Mouse (Mus musculus): Measurements from ENCODE around the gene Fbxw8. TPM values are rescaled to one million over a fixed set of nuclear protein-coding genes. Genes with fewer than 3 reads are reported as not detected.

Gene Fbxw8
- polyA plus RNA-seq, 1 experiment, result 28.3 TPM

GRCm38 (mm10) chr5:118089102-118089501, 66.2 kb downstream of the Fbxw8 start:
- 62% methylated on average over 7 of the region's 7 CpGs for WGBS
- TF ChIP-seq CTCF (IDR thresholded peaks at IDR 0.05; ENCODE audit: extremely low read depth, insufficient read length, insufficient replicate concordance, low read depth, low read length) (no peak), POLR2A (IDR thresholded peaks at IDR 0.05; ENCODE audit: low read depth, low read length) (no peak)
- Histone ChIP-seq H3K27me3 (ENCODE audit: control insufficient read depth, insufficient read depth, low read length) (no peaks in the 10 kb centered on the region), H3K4me1 (ENCODE audit: control insufficient read depth, insufficient read depth, insufficient read length, low read length) (peaks cover 6% of the 10 kb centered on the region; the same call in 1 of the 2 replicates), H3K36me3 (ENCODE audit: control insufficient read depth, insufficient read depth, low read length) (peaks cover 21% of the 10 kb centered on the region), H3K27ac (ENCODE audit: insufficient read depth, low read depth, low read length) (no peak overlapping the region), H3K4me3 (ENCODE audit: low read depth, low read length) (no peak overlapping the region)

DNA sequence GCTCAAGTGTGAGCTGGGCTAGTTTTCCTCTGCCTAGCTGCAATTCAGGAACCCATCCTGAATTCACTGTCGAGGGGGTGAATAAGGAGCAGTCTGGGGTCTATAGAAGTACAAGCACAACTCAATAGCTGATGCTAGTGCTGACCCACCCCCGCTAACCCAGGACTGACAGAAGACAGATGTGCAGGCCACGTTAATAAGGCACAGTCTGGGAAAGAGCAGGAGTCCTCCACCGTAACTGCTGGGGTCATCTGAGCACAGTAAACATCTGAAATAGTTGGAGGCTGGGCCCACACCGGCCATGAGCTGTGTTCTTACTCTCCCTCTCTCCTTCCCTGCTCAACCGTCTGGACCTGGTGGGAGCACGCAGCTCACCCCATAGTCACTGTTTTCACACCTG, 68.3 kb downstream of the Fbxw8 start:
- no peak overlapping the region for H3K27ac ChIP-seq (ENCODE audit: insufficient read depth, low read depth, low read length)
- WGBS, result 81% methylated on average over 7 of the region's 7 CpGs
- H3K4me3 ChIP-seq (ENCODE audit: low read depth, low read length), result no peak overlapping the region
- TF ChIP-seq CTCF (IDR thresholded peaks at IDR 0.05; ENCODE audit: extremely low read depth, insufficient read length, insufficient replicate concordance, low read depth, low read length) (no peak), POLR2A (IDR thresholded peaks at IDR 0.05; ENCODE audit: low read depth, low read length) (no peak)
- H3K4me1 ChIP-seq (ENCODE audit: control insufficient read depth, insufficient read depth, insufficient read length, low read length), result peaks cover 6% of the 10 kb centered on the region; the same call in 1 of the 2 replicates
- no peaks in the 10 kb centered on the region for H3K27me3 ChIP-seq (ENCODE audit: control insufficient read depth, insufficient read depth, low read length)
- H3K36me3 ChIP-seq (ENCODE audit: control insufficient read depth, insufficient read depth, low read length), result peaks cover 15% of the 10 kb centered on the region

- Histone ChIP-seq H3K27ac (ENCODE audit: insufficient read depth, low read depth, low read length) (0 out of 2 replicates have a peak overlapping the region, but pooled peaks have one; percentile 16), H3K27me3 (ENCODE audit: control insufficient read depth, insufficient read depth, low read length) (no peaks in the 10 kb centered on the region), H3K4me3 (ENCODE audit: low read depth, low read length) (no peak overlapping the region), H3K36me3 (ENCODE audit: control insufficient read depth, insufficient read depth, low read length) (peaks cover 4% of the 10 kb centered on the region), H3K4me1 (ENCODE audit: control insufficient read depth, insufficient read depth, insufficient read length, low read length) (peaks cover 6% of the 10 kb centered on the region; the same call in 1 of the 2 replicates)
- WGBS, result 76% methylated on average over 7 of the region's 7 CpGs
- no peak for TF ChIP-seq POLR2A (IDR thresholded peaks at IDR 0.05; ENCODE audit: low read depth, low read length)
- TF ChIP-seq CTCF (IDR thresholded peaks at IDR 0.05; ENCODE audit: extremely low read depth, insufficient read length, insufficient replicate concordance, low read depth, low read length), result no peak
Measured at GRCm38 (mm10) chr5:118085313-118085712, 70.0 kb downstream of the Fbxw8 start.

GRCm38 (mm10) chr5:118084171-118084727, 71.0 kb downstream of the Fbxw8 start:
- Histone ChIP-seq H3K4me1 (ENCODE audit: control insufficient read depth, insufficient read depth, insufficient read length, low read length) (peaks cover 6% of the 10 kb centered on the region), H3K36me3 (ENCODE audit: control insufficient read depth, insufficient read depth, low read length) (no peaks in the 10 kb centered on the region; the same call in 1 of the 2 replicates), H3K4me3 (ENCODE audit: low read depth, low read length) (no peak overlapping the region), H3K27ac (ENCODE audit: insufficient read depth, low read depth, low read length) (peak overlapping the region; percentile 11; the same call in 1 of the 2 replicates), H3K27me3 (ENCODE audit: control insufficient read depth, insufficient read depth, low read length) (no peaks in the 10 kb centered on the region)
- TF ChIP-seq POLR2A (IDR thresholded peaks at IDR 0.05; ENCODE audit: low read depth, low read length) (no peak), CTCF (IDR thresholded peaks at IDR 0.05; ENCODE audit: extremely low read depth, insufficient read length, insufficient replicate concordance, low read depth, low read length) (no peak)
- WGBS, result 66% methylated on average over 10 of the region's 10 CpGs

- peaks cover 6% of the 10 kb centered on the region for H3K4me1 ChIP-seq (ENCODE audit: control insufficient read depth, insufficient read depth, insufficient read length, low read length)
- TF ChIP-seq POLR2A (IDR thresholded peaks at IDR 0.05; ENCODE audit: low read depth, low read length) (no peak), CTCF (IDR thresholded peaks at IDR 0.05; ENCODE audit: extremely low read depth, insufficient read length, insufficient replicate concordance, low read depth, low read length) (no peak)
- no peaks in the 10 kb centered on the region; the same call in 1 of the 2 replicates for H3K36me3 ChIP-seq (ENCODE audit: control insufficient read depth, insufficient read depth, low read length)
- H3K27me3 ChIP-seq (ENCODE audit: control insufficient read depth, insufficient read depth, low read length), result no peaks in the 10 kb centered on the region
- H3K27ac ChIP-seq (ENCODE audit: insufficient read depth, low read depth, low read length), result peak overlapping the region; percentile 50; the same call in 1 of the 2 replicates
- H3K4me3 ChIP-seq (ENCODE audit: low read depth, low read length), result no peak overlapping the region
- WGBS, result 66% methylated on average over 12 of the region's 12 CpGs
Measured at GRCm38 (mm10) chr5:118083060-118083638, 72.1 kb downstream of the Fbxw8 start.

- Histone ChIP-seq H3K27me3 (ENCODE audit: control insufficient read depth, insufficient read depth, low read length) (no peaks in the 10 kb centered on the region), H3K27ac (ENCODE audit: insufficient read depth, low read depth, low read length) (peak overlapping the region; percentile 56; the same call in 1 of the 2 replicates), H3K4me3 (ENCODE audit: low read depth, low read length) (no peak overlapping the region), H3K36me3 (ENCODE audit: control insufficient read depth, insufficient read depth, low read length) (peaks cover 5% of the 10 kb centered on the region; the same call in 1 of the 2 replicates), H3K4me1 (ENCODE audit: control insufficient read depth, insufficient read depth, insufficient read length, low read length) (peaks cover 6% of the 10 kb centered on the region)
- WGBS, result 72% methylated on average over 6 of the region's 6 CpGs
- TF ChIP-seq POLR2A (IDR thresholded peaks at IDR 0.05; ENCODE audit: low read depth, low read length) (no peak), CTCF (IDR thresholded peaks at IDR 0.05; ENCODE audit: extremely low read depth, insufficient read length, insufficient replicate concordance, low read depth, low read length) (no peak)
Measured at GRCm38 (mm10) chr5:118081996-118082395, 73.3 kb downstream of the Fbxw8 start.

DNA sequence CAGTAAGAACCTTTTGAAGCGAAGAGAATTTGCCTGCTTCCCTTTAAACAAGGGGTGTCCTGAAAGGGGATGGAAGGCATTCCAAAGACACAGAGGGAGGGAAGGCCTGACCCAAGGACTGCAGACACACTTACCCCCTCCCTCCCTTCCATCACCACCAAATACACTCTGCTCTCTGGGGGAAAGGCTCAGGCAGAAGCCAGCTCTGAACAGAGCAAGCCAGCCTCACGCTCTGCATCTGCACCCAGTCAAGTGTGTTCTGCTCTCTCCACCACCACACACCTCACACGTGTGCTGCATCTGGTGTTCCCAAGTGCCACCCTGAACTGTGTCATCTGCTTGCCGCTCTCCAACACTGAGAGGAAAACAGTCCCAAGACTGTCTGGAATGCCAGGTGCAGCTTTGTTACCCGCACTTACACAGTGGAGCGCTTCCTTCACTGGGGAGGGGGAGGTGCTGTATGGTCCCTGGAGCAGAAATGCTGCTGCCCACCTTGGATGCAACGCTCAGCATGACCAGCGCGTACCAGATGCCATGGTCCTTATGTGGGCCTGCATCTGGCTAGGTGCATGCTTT, 73.8 kb downstream of the Fbxw8 start:
- Histone ChIP-seq H3K36me3 (ENCODE audit: control insufficient read depth, insufficient read depth, low read length) (peaks cover 9% of the 10 kb centered on the region; the same call in 1 of the 2 replicates), H3K27ac (ENCODE audit: insufficient read depth, low read depth, low read length) (peak overlapping the region; percentile 32), H3K27me3 (ENCODE audit: control insufficient read depth, insufficient read depth, low read length) (no peaks in the 10 kb centered on the region), H3K4me1 (ENCODE audit: control insufficient read depth, insufficient read depth, insufficient read length, low read length) (peaks cover 6% of the 10 kb centered on the region), H3K4me3 (ENCODE audit: low read depth, low read length) (no peak overlapping the region)
- no peak for TF ChIP-seq POLR2A (IDR thresholded peaks at IDR 0.05; ENCODE audit: low read depth, low read length)
- no peak for TF ChIP-seq CTCF (IDR thresholded peaks at IDR 0.05; ENCODE audit: extremely low read depth, insufficient read length, insufficient replicate concordance, low read depth, low read length)
- 89% methylated on average over 9 of the region's 9 CpGs for WGBS
